10 mouse cellular contexts compared by ENCODE assay signal in the genomic region with DNA sequence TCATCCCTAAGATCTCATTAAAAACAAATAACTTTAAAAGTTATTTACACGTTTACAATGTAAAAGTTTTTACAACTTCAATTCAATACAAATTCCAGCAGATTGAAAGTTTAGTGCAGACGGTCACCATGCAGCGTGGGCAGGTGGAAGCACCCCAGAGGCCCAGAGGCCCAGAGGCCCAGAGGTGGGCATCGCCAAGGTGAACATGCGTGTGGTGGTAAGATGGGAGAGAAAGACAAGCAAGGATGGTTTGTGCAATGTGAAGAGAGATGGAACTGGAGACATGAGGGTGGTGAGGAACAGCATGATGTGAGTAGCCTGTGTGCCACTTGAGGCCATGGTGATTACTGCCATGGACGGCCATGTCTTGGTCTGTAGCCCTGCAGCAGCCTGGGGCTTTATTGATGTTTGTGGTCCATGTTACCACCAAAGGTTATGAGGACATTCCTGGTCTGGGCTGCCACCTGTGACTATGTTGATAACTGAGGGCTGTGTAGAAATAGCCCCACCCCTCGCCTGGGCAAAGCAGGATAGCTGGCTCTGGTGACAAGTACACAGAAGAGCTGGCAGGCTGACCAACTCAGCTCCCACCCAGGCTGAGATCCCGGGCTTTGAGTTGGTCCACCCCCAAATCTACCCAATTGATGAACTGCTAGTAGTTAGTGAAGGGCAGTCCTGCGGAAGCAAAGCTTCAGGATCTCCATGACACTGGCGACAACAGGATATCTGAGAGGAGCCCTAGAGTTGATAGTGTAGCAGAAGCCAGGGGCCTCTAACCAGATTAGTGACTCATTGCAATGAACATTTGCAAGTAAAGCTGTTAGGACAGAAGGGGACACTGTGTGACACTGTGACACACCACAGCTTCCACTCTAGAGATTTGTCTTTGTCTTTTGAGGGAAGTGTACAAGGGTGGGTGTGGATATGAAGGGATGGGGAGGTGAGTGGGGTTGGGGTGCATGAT. TPM values are rescaled to one million over a fixed set of nuclear protein-coding genes. Genes with fewer than 3 reads are reported as not detected.
DNase-seq lines count a peak whose midpoint lies in the region; ATAC-seq and TF ChIP-seq lines count a peak whose summit lies in the region.
"Had no signal": no experiment of that assay in that cellular context is flagged by ENCODE, and none has a peak within 500 bp of the region (broad histone marks: within the 10 kb centered on the region; RNA-seq: fewer than 3 reads in every experiment).

No protein-coding gene starts in this region.

- H3K27me3 ChIP-seq in hindbrain, embryonic 11.5 days (ENCODE audit: control insufficient read depth, insufficient read depth, low read length) = no peaks in the 10 kb centered on the region
- no peaks in the 10 kb centered on the region for H3K27me3 ChIP-seq in hindbrain, embryonic 14.5 days (ENCODE audit: control insufficient read depth, insufficient read depth, low read length)
- no peaks in the 10 kb centered on the region for H3K27me3 ChIP-seq in MEL (ENCODE audit: control insufficient read depth in 1 of 2, insufficient read depth in 2 of 2, low read length in 2 of 2)
- no peaks in the 10 kb centered on the region for H3K27me3 ChIP-seq in heart, embryonic 16.5 days (ENCODE audit: control insufficient read depth, insufficient read depth, low read length)
- no peaks in the 10 kb centered on the region for H3K27me3 ChIP-seq in liver, postnatal 0 days (ENCODE audit: insufficient read depth, low read length)
- H3K27me3 ChIP-seq in forebrain, embryonic 12.5 days = no peaks in the 10 kb centered on the region
- H3K27me3 ChIP-seq: embryonic facial prominence, embryonic 13.5 days had no signal

- no peak overlapping the region for H3K4me2 ChIP-seq in hindbrain, embryonic 11.5 days (replicated peaks; ENCODE audit: low read depth, low read length)
- no peak overlapping the region for H3K4me2 ChIP-seq in hindbrain, embryonic 14.5 days (replicated peaks)
- no peak overlapping the region for H3K4me2 ChIP-seq in heart, embryonic 16.5 days (ENCODE audit: low read depth, low read length)
- peak overlapping the region; percentile 48 for H3K4me2 ChIP-seq in liver, postnatal 0 days (ENCODE audit: low read depth, low read length)
- no peak overlapping the region for H3K4me2 ChIP-seq in forebrain, embryonic 12.5 days
- H3K4me2 ChIP-seq: embryonic facial prominence, embryonic 13.5 days had no signal

- no peaks in the 10 kb centered on the region for H3K79me2 ChIP-seq in MEL (ENCODE audit: control insufficient read depth, insufficient read depth, low read length, poor library complexity)

- peak in 1 of 2 experiments; percentile 29; a peak in 2 of 4 replicates for TF ChIP-seq EP300 in MEL (IDR thresholded peaks at IDR 0.05; ENCODE audit: low read depth in 1 of 2, low read length in 2 of 2)
- TF ChIP-seq EP300 in liver, postnatal 0 days (IDR thresholded peaks at IDR 0.05; ENCODE audit: low read depth) = peak; percentile 95

- H3K4me1 ChIP-seq in hindbrain, embryonic 11.5 days (replicated peaks; ENCODE audit: control insufficient read depth, insufficient read depth, low read length) = no peaks in the 10 kb centered on the region
- H3K4me1 ChIP-seq in hindbrain, embryonic 14.5 days (replicated peaks; ENCODE audit: control insufficient read depth, insufficient read depth, low read length) = no peaks in the 10 kb centered on the region
- H3K4me1 ChIP-seq in MEL (ENCODE audit: control insufficient read depth in 1 of 2, insufficient read depth in 2 of 2, low read length in 2 of 2) = peaks cover 5 to 17% of the 10 kb centered on the region in 2 experiments; a peak in 3 of 4 replicates
- no peaks in the 10 kb centered on the region for H3K4me1 ChIP-seq in heart, embryonic 16.5 days (ENCODE audit: control insufficient read depth, insufficient read depth, low read length)
- peaks cover 8% of the 10 kb centered on the region for H3K4me1 ChIP-seq in liver, postnatal 0 days (ENCODE audit: insufficient read depth)
- H3K4me1 ChIP-seq in forebrain, embryonic 12.5 days = no peaks in the 10 kb centered on the region
- H3K4me1 ChIP-seq: embryonic facial prominence, embryonic 13.5 days had no signal

- H3K9ac ChIP-seq in hindbrain, embryonic 11.5 days (ENCODE audit: low read depth, low read length) = no peak overlapping the region
- H3K9ac ChIP-seq in hindbrain, embryonic 14.5 days = no peak overlapping the region
- H3K9ac ChIP-seq in MEL (ENCODE audit: control insufficient read depth, low read depth, low read length, poor library complexity, severe bottlenecking) = no peak overlapping the region
- no peak overlapping the region for H3K9ac ChIP-seq in heart, embryonic 16.5 days (ENCODE audit: low read length)
- H3K9ac ChIP-seq in liver, postnatal 0 days (replicated peaks) = no peak overlapping the region
- no peak overlapping the region for H3K9ac ChIP-seq in forebrain, embryonic 12.5 days
- H3K9ac ChIP-seq: embryonic facial prominence, embryonic 13.5 days had no signal

- 0 out of 2 replicates have a peak, but pooled peaks have one; percentile 45 for ATAC-seq in hindbrain, embryonic 11.5 days (ENCODE audit: low FRiP score)
- ATAC-seq in hindbrain, embryonic 14.5 days (ENCODE audit: low FRiP score) = no peak
- peak; percentile 55 for ATAC-seq in heart, embryonic 16.5 days (replicated peaks; ENCODE audit: extremely low read depth, insufficient read depth, low FRiP score)
- ATAC-seq in liver, postnatal 0 days = peak; percentile 98
- no peak for ATAC-seq in forebrain, embryonic 12.5 days (ENCODE audit: low FRiP score)

- no peak overlapping the region for H3K27ac ChIP-seq in hindbrain, embryonic 11.5 days (ENCODE audit: low read depth, low read length)
- no peak overlapping the region for H3K27ac ChIP-seq in hindbrain, embryonic 14.5 days
- H3K27ac ChIP-seq in MEL (ENCODE audit: control insufficient read depth, low read depth, low read length) = no peak overlapping the region
- no peak overlapping the region for H3K27ac ChIP-seq in heart, embryonic 16.5 days (ENCODE audit: low read length)
- peak overlapping the region; percentile 84 for H3K27ac ChIP-seq in liver, postnatal 0 days (ENCODE audit: low read depth)
- H3K27ac ChIP-seq in forebrain, embryonic 12.5 days = no peak overlapping the region
- H3K27ac ChIP-seq: embryonic facial prominence, embryonic 13.5 days had no signal

- WGBS in hindbrain, embryonic 11.5 days = 85% methylated on average over 10 of the region's 10 CpGs
- WGBS in hindbrain, embryonic 14.5 days = 83% methylated on average over 10 of the region's 10 CpGs
- WGBS in heart, embryonic 16.5 days = 71% methylated on average over 10 of the region's 10 CpGs
- 67% methylated on average over 10 of the region's 10 CpGs for WGBS in liver, postnatal 0 days (ENCODE audit: insufficient replicate concordance)
- 91% methylated on average over 10 of the region's 10 CpGs for WGBS in forebrain, embryonic 12.5 days

- DNase-seq in hindbrain, embryonic 11.5 days (ENCODE audit: low spot score) = no peak
- no peak for DNase-seq in hindbrain, embryonic 14.5 days (ENCODE audit: low spot score)
- peak; percentile 73 for DNase-seq in MEL (ENCODE audit: low read depth, low spot score)
- DNase-seq in liver, postnatal 0 days = peak; percentile 80
- DNase-seq in gastrocnemius, postnatal 25 days = no peak
- no peak for DNase-seq in layer of hippocampus, adult 18-20 months (ENCODE audit: low spot score in 2 of 2)
- DNase-seq: lung, adult 2 months had no signal

- no peak for TF ChIP-seq RAD21 in MEL (IDR thresholded peaks at IDR 0.05; ENCODE audit: low read depth, low read length)

- no peaks in the 10 kb centered on the region for H3K9me3 ChIP-seq in hindbrain, embryonic 11.5 days (ENCODE audit: control insufficient read depth, low read length)
- H3K9me3 ChIP-seq in hindbrain, embryonic 14.5 days (ENCODE audit: control insufficient read depth, low read length) = no peaks in the 10 kb centered on the region
- H3K9me3 ChIP-seq in MEL (replicated peaks; ENCODE audit: insufficient read depth, low read length) = no peaks in the 10 kb centered on the region
- no peaks in the 10 kb centered on the region for H3K9me3 ChIP-seq in heart, embryonic 16.5 days (replicated peaks; ENCODE audit: control insufficient read depth, low read length)
- H3K9me3 ChIP-seq in liver, postnatal 0 days (ENCODE audit: low read length) = no peaks in the 10 kb centered on the region
- no peaks in the 10 kb centered on the region for H3K9me3 ChIP-seq in forebrain, embryonic 12.5 days
- H3K9me3 ChIP-seq: embryonic facial prominence, embryonic 13.5 days had no signal

- TF ChIP-seq POLR2A in MEL (IDR thresholded peaks at IDR 0.05; ENCODE audit: control insufficient read depth in 1 of 2, insufficient read depth in 1 of 2, low read depth in 1 of 2, low read length in 2 of 2, poor library complexity in 1 of 2) = no peak

- H3K4me3 ChIP-seq in hindbrain, embryonic 11.5 days (ENCODE audit: low read depth, low read length) = no peak overlapping the region
- no peak overlapping the region for H3K4me3 ChIP-seq in hindbrain, embryonic 14.5 days (replicated peaks; ENCODE audit: low read length)
- H3K4me3 ChIP-seq in MEL (ENCODE audit: control insufficient read depth in 1 of 2, insufficient read depth in 1 of 2, low read depth in 2 of 2, low read length in 2 of 2) = no peak overlapping the region
- no peak overlapping the region for H3K4me3 ChIP-seq in heart, embryonic 16.5 days (ENCODE audit: low read length)
- H3K4me3 ChIP-seq in liver, postnatal 0 days (ENCODE audit: low read depth, low read length) = no peak overlapping the region
- no peak overlapping the region for H3K4me3 ChIP-seq in forebrain, embryonic 12.5 days (replicated peaks)
- H3K4me3 ChIP-seq: embryonic facial prominence, embryonic 13.5 days had no signal

- no peak for TF ChIP-seq CTCF in MEL (IDR thresholded peaks at IDR 0.05 in 2 of 3, conservative IDR thresholded peaks at IDR 0.05 in 1 of 3; ENCODE audit: control insufficient read depth in 1 of 3, insufficient read depth in 1 of 3, low read depth in 2 of 3, low read length in 3 of 3, poor library complexity in 1 of 3, severe bottlenecking in 1 of 3)
- peak; percentile 38; the same call in 1 of the 2 replicates for TF ChIP-seq CTCF in liver, postnatal 0 days (IDR thresholded peaks at IDR 0.05; ENCODE audit: low read depth)

- H3K36me3 ChIP-seq in hindbrain, embryonic 11.5 days (ENCODE audit: control insufficient read depth, insufficient read depth, low read length) = no peaks in the 10 kb centered on the region
- no peaks in the 10 kb centered on the region for H3K36me3 ChIP-seq in hindbrain, embryonic 14.5 days (replicated peaks; ENCODE audit: control insufficient read depth, insufficient read depth)
- peaks cover 0 to 11% of the 10 kb centered on the region in 2 experiments; a peak in 2 of 4 replicates for H3K36me3 ChIP-seq in MEL (ENCODE audit: control insufficient read depth in 1 of 2, insufficient read depth in 2 of 2, low read length in 2 of 2)
- H3K36me3 ChIP-seq in heart, embryonic 16.5 days (ENCODE audit: control insufficient read depth, insufficient read depth) = no peaks in the 10 kb centered on the region; the same call in 1 of the 2 replicates
- peaks cover 3% of the 10 kb centered on the region; the same call in 1 of the 2 replicates for H3K36me3 ChIP-seq in liver, postnatal 0 days (replicated peaks; ENCODE audit: insufficient read depth, low read length)
- no peaks in the 10 kb centered on the region for H3K36me3 ChIP-seq in forebrain, embryonic 12.5 days (replicated peaks)
- H3K36me3 ChIP-seq: embryonic facial prominence, embryonic 13.5 days had no signal

RNA-seq across cellular contexts. Expression of gene Tfdp2, which starts 45.3 kb away (rescaled TPM):
- polyA plus RNA-seq in hindbrain, embryonic 11.5 days (2014; fragmentation: Nextera tagmentation; extraction: Ambion mirVana) = 81.6 and 84.5 TPM in 2 replicates
- 21.1 and 24.4 TPM in 2 replicates for polyA plus RNA-seq in hindbrain, embryonic 14.5 days (2014; fragmentation: Nextera tagmentation; extraction: Ambion mirVana)
- total RNA-seq in MEL (2012; rRNA removed) = 7.7 TPM in 2 replicates
- polyA plus RNA-seq in MEL (2012; ENCODE audit: insufficient read depth in 1 of 2, insufficient read length in 2 of 2, low read depth in 1 of 2, low replicate concordance in 2 of 2, missing spikeins in 1 of 2) = 10 to 100 TPM in 1 of 2 experiments, not detected in 1; 15.4 TPM
- 33.2 and 34.2 TPM in 2 replicates for polyA plus RNA-seq in heart, embryonic 16.5 days (2015; fragmentation: Nextera tagmentation; extraction: Ambion mirVana)
- polyA plus RNA-seq in liver, postnatal 0 days (2015; fragmentation: Nextera tagmentation; extraction: Ambion mirVana) = 61.7 and 69.0 TPM in 2 replicates
- 10 to 100 TPM; 32.5 to 36.5 TPM for total RNA-seq in gastrocnemius, postnatal 25 days (2021)
- 71.3 and 75.2 TPM in 2 replicates for polyA plus RNA-seq in forebrain, embryonic 12.5 days (2016; fragmentation: Nextera tagmentation; extraction: Ambion mirVana)
- 10 to 100 TPM; 40.6 to 46.4 TPM for total RNA-seq in layer of hippocampus, adult 18-20 months (2021)

Comparison
In these comparisons a context has a peak if more than half of its experiments do, and no peak if none do; other contexts are left out.
1. ATAC-seq: peak in hindbrain, embryonic 11.5 days (single experiment), heart, embryonic 16.5 days (single experiment) and liver, postnatal 0 days (single experiment); none in hindbrain, embryonic 14.5 days (single experiment) and forebrain, embryonic 12.5 days (single experiment).
2. DNase-seq: peak in MEL (single experiment) and liver, postnatal 0 days (single experiment); none in hindbrain, embryonic 11.5 days (single experiment), hindbrain, embryonic 14.5 days (single experiment), gastrocnemius, postnatal 25 days (single experiment) and layer of hippocampus, adult 18-20 months (0 of 2).